Mouse (Mus musculus): ENCODE measurements around the gene Dlgap1.

DNA sequence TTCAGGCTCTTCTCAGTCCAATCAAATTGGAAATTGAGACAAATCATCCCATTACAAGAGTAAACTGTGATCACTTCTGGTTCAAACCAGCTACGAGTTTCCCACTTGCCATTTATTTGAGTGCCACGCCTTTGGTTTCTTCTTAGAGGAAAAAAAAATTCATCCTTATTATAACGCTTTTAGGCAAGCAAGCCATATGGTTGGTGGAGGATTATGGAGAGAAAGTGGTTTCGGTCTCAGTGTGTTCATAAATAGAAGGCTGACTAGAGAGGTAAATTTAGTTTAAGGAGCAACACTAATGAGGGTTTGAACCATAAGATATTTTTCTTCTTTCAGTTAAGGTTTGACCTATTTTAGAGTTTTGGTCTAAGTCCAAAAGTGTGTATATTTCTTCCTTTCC lies 522.7 kb downstream of the Dlgap1 start:
- TF ChIP-seq POLR2A (IDR thresholded peaks at IDR 0.05; ENCODE audit: extremely low read depth, insufficient read depth, low read length) (no peak), CTCF (IDR thresholded peaks at IDR 0.05; ENCODE audit: extremely low read depth, insufficient read depth, low read length) (no peak)
